Mouse (Mus musculus): Measurements from ENCODE around the gene Actg2. TPM values are rescaled to one million over a fixed set of nuclear protein-coding genes. Genes with fewer than 3 reads are reported as not detected.
A peak's percentile ranks its signal among the peaks of the same experiment; 100 is the strongest.

Actg2 gene
- polyA plus RNA-seq, 2 experiments, result 5.1 to 5.5 TPM

- WGBS, result 92% methylated on average over 4 of the region's 4 CpGs
- Histone ChIP-seq H3K9me3 (ENCODE audit: control insufficient read depth, low read length) (no peaks in the 10 kb centered on the region), H3K9ac (ENCODE audit: low read depth, low read length, severe bottlenecking) (no peak overlapping the region), H3K36me3 (ENCODE audit: control insufficient read depth, insufficient read depth, low read length) (no peaks in the 10 kb centered on the region), H3K4me2 (replicated peaks; ENCODE audit: low read depth, low read length, severe bottlenecking) (peak overlapping the region; percentile 48), H3K4me3 (replicated peaks; ENCODE audit: low read length) (peak overlapping the region; percentile 79), H3K27ac (replicated peaks; ENCODE audit: low read depth, low read length) (no peak overlapping the region), H3K27me3 (ENCODE audit: control insufficient read depth, insufficient read depth, low read length) (no peaks in the 10 kb centered on the region), H3K4me1 (ENCODE audit: control insufficient read depth, insufficient read depth, low read length) (peaks cover 7% of the 10 kb centered on the region; the same call in 1 of the 2 replicates)
- ATAC-seq (ENCODE audit: low FRiP score, low read depth) (no peak), DNase-seq (ENCODE audit: low spot score) (no peak)
- no peak for TF ChIP-seq POLR2A (IDR thresholded peaks at IDR 0.05; ENCODE audit: borderline replicate concordance, extremely low read depth, insufficient read depth, insufficient read length)
These were observed 30.5 kb downstream of the Actg2 start for GRCm38 (mm10) chr6:83505554-83505953.

- peaks cover 7% of the 10 kb centered on the region; the same call in 1 of the 2 replicates for H3K4me1 ChIP-seq (ENCODE audit: control insufficient read depth, insufficient read depth, low read length)
- no peak overlapping the region for H3K4me2 ChIP-seq (replicated peaks; ENCODE audit: low read depth, low read length, severe bottlenecking)
- peaks cover 6% of the 10 kb centered on the region; the same call in 1 of the 2 replicates for H3K36me3 ChIP-seq (ENCODE audit: control insufficient read depth, insufficient read depth, low read length)
- no peak overlapping the region for H3K4me3 ChIP-seq (replicated peaks; ENCODE audit: low read length)
- DNase-seq (ENCODE audit: low spot score), result no peak
- no peaks in the 10 kb centered on the region for H3K9me3 ChIP-seq (ENCODE audit: control insufficient read depth, low read length)
- WGBS, result 85% methylated on average over 3 of the region's 3 CpGs
- no peak for TF ChIP-seq POLR2A (IDR thresholded peaks at IDR 0.05; ENCODE audit: borderline replicate concordance, extremely low read depth, insufficient read depth, insufficient read length)
- H3K27me3 ChIP-seq (ENCODE audit: control insufficient read depth, insufficient read depth, low read length), result no peaks in the 10 kb centered on the region
- H3K9ac ChIP-seq (ENCODE audit: low read depth, low read length, severe bottlenecking), result no peak overlapping the region
- H3K27ac ChIP-seq (replicated peaks; ENCODE audit: low read depth, low read length), result no peak overlapping the region
- no peak for ATAC-seq (ENCODE audit: low FRiP score, low read depth)
These were observed 32.7 kb downstream of the Actg2 start for GRCm38 (mm10) chr6:83503361-83503760.

GRCm38 (mm10) chr6:83502656-83503055, 33.4 kb downstream of the Actg2 start:
- Histone ChIP-seq H3K27ac (replicated peaks; ENCODE audit: low read depth, low read length) (no peak overlapping the region), H3K9ac (ENCODE audit: low read depth, low read length, severe bottlenecking) (no peak overlapping the region), H3K4me3 (replicated peaks; ENCODE audit: low read length) (no peak overlapping the region), H3K4me2 (replicated peaks; ENCODE audit: low read depth, low read length, severe bottlenecking) (no peak overlapping the region), H3K27me3 (ENCODE audit: control insufficient read depth, insufficient read depth, low read length) (no peaks in the 10 kb centered on the region), H3K9me3 (ENCODE audit: control insufficient read depth, low read length) (no peaks in the 10 kb centered on the region), H3K4me1 (ENCODE audit: control insufficient read depth, insufficient read depth, low read length) (peaks cover 7% of the 10 kb centered on the region; the same call in 1 of the 2 replicates), H3K36me3 (ENCODE audit: control insufficient read depth, insufficient read depth, low read length) (peaks cover 6% of the 10 kb centered on the region)
- ATAC-seq (ENCODE audit: low FRiP score, low read depth) (no peak), DNase-seq (ENCODE audit: low spot score) (no peak)
- TF ChIP-seq POLR2A (IDR thresholded peaks at IDR 0.05; ENCODE audit: borderline replicate concordance, extremely low read depth, insufficient read depth, insufficient read length), result no peak
- 94% methylated on average over 3 of the region's 3 CpGs for WGBS

- TF ChIP-seq POLR2A (IDR thresholded peaks at IDR 0.05; ENCODE audit: borderline replicate concordance, extremely low read depth, insufficient read depth, insufficient read length), result no peak
- Histone ChIP-seq H3K4me2 (replicated peaks; ENCODE audit: low read depth, low read length, severe bottlenecking) (no peak overlapping the region), H3K4me3 (replicated peaks; ENCODE audit: low read length) (no peak overlapping the region), H3K9ac (ENCODE audit: low read depth, low read length, severe bottlenecking) (no peak overlapping the region), H3K27me3 (ENCODE audit: control insufficient read depth, insufficient read depth, low read length) (no peaks in the 10 kb centered on the region), H3K9me3 (ENCODE audit: control insufficient read depth, low read length) (no peaks in the 10 kb centered on the region), H3K36me3 (ENCODE audit: control insufficient read depth, insufficient read depth, low read length) (peaks cover 6% of the 10 kb centered on the region), H3K27ac (replicated peaks; ENCODE audit: low read depth, low read length) (no peak overlapping the region), H3K4me1 (ENCODE audit: control insufficient read depth, insufficient read depth, low read length) (peaks cover 7% of the 10 kb centered on the region; the same call in 1 of the 2 replicates)
- ATAC-seq (ENCODE audit: low FRiP score, low read depth) (no peak), DNase-seq (ENCODE audit: low spot score) (no peak)
- WGBS, result 57% methylated on average over 9 of the region's 9 CpGs
These were observed 34.3 kb downstream of the Actg2 start for GRCm38 (mm10) chr6:83501524-83502310.

GRCm38 (mm10) chr6:83500462-83500861, 35.6 kb downstream of the Actg2 start:
- Histone ChIP-seq H3K27ac (replicated peaks; ENCODE audit: low read depth, low read length) (no peak overlapping the region), H3K4me1 (ENCODE audit: control insufficient read depth, insufficient read depth, low read length) (peaks cover under 1% of the 10 kb centered on the region; the same call in 1 of the 2 replicates), H3K36me3 (ENCODE audit: control insufficient read depth, insufficient read depth, low read length) (peaks cover 9% of the 10 kb centered on the region), H3K9ac (ENCODE audit: low read depth, low read length, severe bottlenecking) (no peak overlapping the region), H3K27me3 (ENCODE audit: control insufficient read depth, insufficient read depth, low read length) (no peaks in the 10 kb centered on the region), H3K4me2 (replicated peaks; ENCODE audit: low read depth, low read length, severe bottlenecking) (no peak overlapping the region), H3K9me3 (ENCODE audit: control insufficient read depth, low read length) (no peaks in the 10 kb centered on the region), H3K4me3 (replicated peaks; ENCODE audit: low read length) (no peak overlapping the region)
- 45% methylated on average over 3 of the region's 3 CpGs for WGBS
- DNase-seq (ENCODE audit: low spot score) (no peak), ATAC-seq (ENCODE audit: low FRiP score, low read depth) (no peak)
- no peak for TF ChIP-seq POLR2A (IDR thresholded peaks at IDR 0.05; ENCODE audit: borderline replicate concordance, extremely low read depth, insufficient read depth, insufficient read length)

All from limb, embryonic 14.5 days (tissue).